Mouse (Mus musculus): ENCODE data around the gene Sned1. TPM values are rescaled to one million over a fixed set of nuclear protein-coding genes. Genes with fewer than 3 reads are reported as not detected.

Sned1 gene
- polyA plus RNA-seq, 1 experiment, result 7.4 TPM

DNA sequence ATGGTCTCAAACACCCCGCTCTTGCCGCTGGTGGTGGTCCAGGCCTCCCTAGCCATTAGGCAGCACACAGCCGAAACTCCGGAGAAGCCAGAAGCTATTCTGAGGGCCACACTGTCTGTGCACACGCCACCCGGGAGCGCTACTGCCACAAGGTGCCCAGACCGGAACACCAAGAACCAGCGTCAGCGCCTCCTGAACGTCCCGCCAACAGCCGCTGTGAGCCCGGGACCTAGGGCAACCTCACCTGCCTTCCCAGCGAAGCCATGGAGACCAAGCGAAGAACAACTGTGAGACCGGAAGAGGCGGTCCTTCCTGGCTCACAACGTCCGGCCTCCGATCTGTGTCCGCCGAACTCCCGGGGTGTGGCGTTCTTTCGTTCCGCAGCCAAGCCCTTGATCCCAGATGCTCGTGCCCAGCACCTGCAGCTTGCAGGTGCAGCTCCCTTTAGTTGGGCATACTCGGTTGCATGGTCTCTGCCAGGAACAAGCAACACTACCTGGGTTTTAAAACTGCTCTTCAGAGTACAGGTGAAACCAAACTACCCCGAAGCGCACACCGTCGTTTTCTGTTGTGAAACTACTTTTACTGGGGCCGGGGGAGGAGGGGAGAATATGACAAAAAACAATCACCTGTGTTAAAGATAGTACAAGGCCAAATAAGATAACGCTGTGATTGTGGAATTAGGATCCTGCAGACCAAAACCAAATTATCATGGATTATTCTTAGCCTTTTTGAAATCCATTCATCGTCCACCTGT is 70.1 kb downstream of the Sned1 start, which contains the start of gene Mterf4:
TSS of gene Mterf4 (minus strand) at position 335 of the 757 bp plus-strand sequence.
- DNase-seq (ENCODE audit: low read depth), result peak; percentile 34

DNA sequence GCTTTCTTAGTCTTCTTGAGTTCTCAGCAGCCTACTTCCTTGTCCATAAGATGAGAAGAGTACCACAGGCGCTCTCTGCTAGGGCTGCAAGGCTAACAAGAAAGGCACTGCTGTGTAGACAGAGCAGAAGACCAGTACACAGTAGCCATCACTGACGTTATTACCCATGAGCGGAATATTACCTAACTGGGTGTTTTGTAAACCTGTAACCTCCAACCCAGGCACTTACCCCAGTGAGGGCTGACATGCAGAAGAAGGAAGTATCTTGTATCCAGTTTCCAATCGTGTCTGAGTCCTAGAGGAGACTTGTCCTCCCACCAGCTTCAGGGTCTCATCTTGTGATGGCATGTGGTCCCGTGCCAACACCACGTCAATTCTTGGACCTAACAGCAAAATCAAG is 88.3 kb downstream of the Sned1 start:
- DNase-seq (ENCODE audit: low read depth), result no peak

- DNase-seq (ENCODE audit: low read depth), result no peak
Observed at GRCm38 (mm10) chr1:93326446-93326845, 90.8 kb downstream of the Sned1 start.

DNA sequence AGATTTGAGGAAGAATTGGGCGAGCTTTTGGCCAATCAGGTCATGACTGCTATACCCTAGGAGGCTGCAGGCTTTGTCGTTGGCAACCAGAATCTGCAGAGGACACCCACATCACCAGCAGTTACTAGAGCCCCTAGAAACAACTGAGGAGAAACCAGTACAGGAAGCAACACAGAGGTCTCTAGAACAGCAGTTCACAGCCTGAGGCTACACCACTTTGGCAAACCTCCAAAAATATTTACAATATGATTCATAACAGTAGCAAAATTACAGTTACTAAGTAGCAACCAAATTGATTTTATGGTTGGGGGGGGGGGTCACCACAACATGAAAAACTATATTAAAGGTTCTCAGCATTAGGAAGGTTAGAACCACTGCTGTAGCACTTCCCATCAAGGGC is 99.0 kb downstream of the Sned1 start:
- DNase-seq (ENCODE audit: low read depth), result no peak

DNA sequence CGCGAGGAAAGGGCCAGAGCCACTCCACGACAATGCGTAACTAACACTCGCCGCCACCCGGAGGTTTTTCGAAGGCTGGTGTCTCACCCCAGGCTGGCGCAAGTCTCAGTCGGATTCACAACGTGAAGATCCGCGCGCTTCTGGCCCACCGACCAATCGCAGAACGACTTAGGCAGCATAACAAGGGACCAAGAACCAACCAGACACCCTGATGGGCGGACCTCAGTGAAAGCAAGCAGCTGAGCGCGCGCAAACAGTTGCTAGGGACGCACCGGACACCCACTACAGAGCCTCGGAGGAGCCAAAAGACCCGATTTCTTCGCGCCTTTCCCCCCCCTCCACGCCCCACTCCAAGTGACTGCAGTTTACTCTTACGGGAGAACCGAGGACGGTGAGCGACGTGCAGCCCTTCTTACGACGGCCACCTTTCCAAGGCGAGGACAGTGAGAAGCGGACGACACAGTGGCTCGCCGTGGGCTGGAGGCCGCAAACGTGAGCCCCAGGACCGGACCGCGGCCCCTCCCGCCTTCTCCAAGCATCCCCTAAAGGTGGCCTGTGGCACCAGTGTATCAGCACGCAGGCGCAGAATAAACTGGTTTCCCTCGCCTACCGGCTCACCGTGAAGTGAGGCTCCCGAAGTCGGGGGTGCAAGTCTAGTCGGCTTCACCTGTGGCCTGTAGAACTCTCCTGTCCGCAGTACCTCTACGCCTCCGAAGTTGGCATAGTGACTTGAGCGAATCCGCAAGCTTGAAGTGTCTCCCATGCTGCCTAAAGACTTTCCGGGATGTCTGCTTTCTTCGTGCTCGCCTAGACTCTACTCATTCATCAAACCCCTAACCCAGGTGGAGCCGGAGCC is 107.2 kb downstream of the Sned1 start, which contains the start of the genes Ppp1r7 and Pask:
TSS of gene Ppp1r7 (plus strand) at position 207 of the 856 bp plus-strand sequence.
TSS of gene Pask (minus strand) at position 835 of the 856 bp plus-strand sequence.
- peak; percentile 76 for DNase-seq (ENCODE audit: low read depth)

DNA sequence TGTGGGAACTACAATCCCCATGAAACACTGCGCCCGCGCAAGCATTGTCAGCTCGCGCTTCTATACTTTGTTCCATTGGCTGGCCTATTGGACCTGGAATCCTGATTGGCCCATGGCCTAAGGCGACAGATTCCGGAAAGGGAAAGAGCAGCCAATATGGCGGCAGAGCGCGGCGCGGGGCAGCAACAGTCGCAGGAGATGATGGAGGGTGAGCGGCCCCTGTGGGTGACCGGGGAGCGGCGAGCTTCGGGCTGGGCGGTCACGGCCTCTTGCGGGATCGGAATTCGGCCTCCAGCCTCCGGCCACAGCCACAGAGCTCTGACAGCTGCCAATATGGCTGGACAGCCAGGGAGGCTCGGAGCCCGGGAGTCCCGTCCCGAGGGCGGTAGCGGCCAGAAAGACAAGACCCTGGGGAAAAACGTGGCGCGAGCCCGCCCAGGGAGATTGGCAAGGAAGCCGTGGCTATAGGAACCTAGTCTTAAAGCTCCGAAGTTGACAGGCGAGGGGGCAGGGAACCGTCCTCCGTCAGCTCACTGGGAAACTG is 107.9 kb downstream of the Sned1 start:
- DNase-seq (ENCODE audit: low read depth), result peak; percentile 69

- DNase-seq (ENCODE audit: low read depth), result no peak
Observed at GRCm38 (mm10) chr1:93347176-93347575, 111.5 kb downstream of the Sned1 start.

- DNase-seq (ENCODE audit: low read depth), result no peak
Observed at GRCm38 (mm10) chr1:93349701-93350100, 114.1 kb downstream of the Sned1 start.

Other genes with a start within 250 kb of the Sned1 start
- gene Aqp12, start 229.5 kb upstream of the Sned1 start, polyA plus RNA-seq (2012; rRNA removed), result not detected in 2 replicates
- gene Kif1a, start 133.9 kb upstream of the Sned1 start, polyA plus RNA-seq (2012; rRNA removed), result 1.6 and 2.1 TPM in 2 replicates
- 0.22 TPM in 1 of 2 replicates, not detected in the other for gene Agxt, start 100.6 kb upstream of the Sned1 start, polyA plus RNA-seq (2012; rRNA removed)
- gene 2310007B03Rik, start 74.9 kb upstream of the Sned1 start, polyA plus RNA-seq (2012; rRNA removed), result 1.6 and 1.7 TPM in 2 replicates
- 0.81 and 1.1 TPM in 2 replicates for gene Crocc2, start 67.1 kb upstream of the Sned1 start, polyA plus RNA-seq (2012; rRNA removed)
- gene Mterf4, start 70.1 kb downstream of the Sned1 start, polyA plus RNA-seq (2012; rRNA removed), result 8.1 and 10.8 TPM in 2 replicates
- gene Ppp1r7, start 107.0 kb downstream of the Sned1 start, polyA plus RNA-seq (2012; rRNA removed), result 4.3 and 4.6 TPM in 2 replicates
- gene Pask, start 107.6 kb downstream of the Sned1 start, polyA plus RNA-seq (2012; rRNA removed), result 3.0 and 3.2 TPM in 2 replicates
- 0.16 and 1.1 TPM in 2 replicates for gene Ano7, start 138.1 kb downstream of the Sned1 start, polyA plus RNA-seq (2012; rRNA removed)
- gene Hdlbp, start 243.0 kb downstream of the Sned1 start, polyA plus RNA-seq (2012; rRNA removed), result 134 and 136 TPM in 2 replicates